Mouse (Mus musculus): ENCODE results near the gene Mast4.

DNA sequence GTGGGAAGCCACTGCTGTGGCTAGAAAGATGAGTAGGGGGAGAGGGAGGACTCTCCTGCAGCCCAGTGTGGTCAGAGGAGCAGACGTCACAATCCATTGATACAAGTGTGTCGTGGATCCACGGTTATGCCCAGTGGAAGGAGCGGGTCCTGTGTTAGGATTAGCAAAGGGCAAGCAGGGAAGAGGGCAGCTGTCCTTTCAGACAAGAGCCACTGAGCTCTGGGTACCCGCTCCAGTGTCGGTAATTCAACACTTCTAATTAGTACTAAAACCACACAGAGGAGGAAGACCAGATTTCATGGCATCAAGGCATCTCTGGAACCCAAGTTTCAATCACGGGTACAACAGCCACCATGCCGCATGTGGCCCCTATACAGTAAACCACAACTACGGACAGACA, 14.4 kb downstream of the Mast4 start:
- TF ChIP-seq CTCF (IDR thresholded peaks at IDR 0.05; ENCODE audit: low read depth, low read length) = no peak
- no peak for TF ChIP-seq POLR2A (IDR thresholded peaks at IDR 0.05; ENCODE audit: extremely low read depth, insufficient read depth, low read length)
